Mouse (Mus musculus) B cell, adult 67 days (primary cell): Measurements from ENCODE around the gene Gm13212. TPM values are rescaled to one million over a fixed set of nuclear protein-coding genes. Genes with fewer than 3 reads are reported as not detected.

Experiments
- total RNA-seq, 2 experiments: library from RNA; stranded (reverse); gene quantifications; 4 replicates each; pipeline ENCODE4 v1.2.4; 2023

Gm13212 gene
- total RNA-seq = 10 to 100 TPM in 1 of 2 experiments, 1 to 10 TPM in 1; 8.4 to 12.6 TPM

DNA sequence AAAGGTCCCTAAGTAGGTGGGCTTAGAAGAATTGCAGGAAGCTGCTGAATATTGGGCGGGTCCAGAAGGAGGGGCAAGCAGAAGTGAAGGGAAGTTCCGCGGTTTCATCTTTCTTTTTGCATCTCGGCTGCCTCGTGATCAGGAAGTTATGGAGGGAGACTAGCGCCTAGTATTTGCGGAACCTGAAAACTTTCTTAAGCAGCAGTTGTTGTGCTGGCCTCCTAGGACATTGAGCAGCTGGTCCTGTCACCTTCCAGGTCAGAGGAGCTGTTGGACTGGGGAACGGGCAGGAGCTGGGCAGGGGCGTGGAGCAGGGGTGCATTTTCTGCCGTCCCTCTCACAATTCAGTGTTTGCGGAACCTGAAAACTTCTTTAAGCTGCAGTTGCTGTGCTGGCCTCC lies at the start of gene Gm13212:
Gm13212 (plus strand) TSS at position 89 of the 400 bp plus-strand sequence.

DNA sequence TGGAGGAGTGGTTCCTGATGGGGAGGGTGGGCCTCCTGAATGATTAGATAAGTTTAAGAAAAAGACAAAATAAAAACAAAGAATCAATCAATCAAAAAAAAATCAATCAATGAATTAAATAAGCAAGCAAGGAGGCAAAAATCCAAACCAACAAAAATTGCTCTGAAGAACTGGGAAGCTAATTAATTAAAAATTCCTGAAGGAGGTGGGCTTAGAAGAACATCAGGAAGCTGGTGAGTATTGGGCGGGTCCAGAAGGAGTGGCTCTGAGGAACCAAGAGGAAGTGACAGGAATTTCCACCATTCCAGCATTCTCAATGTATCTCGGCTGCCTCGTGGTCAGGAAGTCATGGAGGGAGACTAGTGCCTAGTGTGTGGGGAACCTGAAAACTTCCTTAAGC lies 85.4 kb downstream of the Gm13212 start, which contains the start of gene Zfp980:
Zfp980 (plus strand) TSS at position 301 of the 400 bp plus-strand sequence.

Other genes starting within 250 kb of the Gm13212 start
- gene Zfp990, start 74.4 kb upstream of the Gm13212 start, total RNA-seq = 1 to 10 TPM; 5.1 to 6.3 TPM
- under 1 TPM; 0.29 to 0.39 TPM for gene Zfp980, start 85.5 kb downstream of the Gm13212 start, total RNA-seq